Mouse (Mus musculus) cerebellum, postnatal 36 days (tissue): ENCODE data around the gene Sik3.

Experiments used
- DNase-seq, 2 experiments: peaks; one replicate each; pipeline ENCODE4 v3.0.0; 2021 to 2022; ENCODE audit warnings: mixed read lengths in 2 of 2

Gene Sik3

DNA sequence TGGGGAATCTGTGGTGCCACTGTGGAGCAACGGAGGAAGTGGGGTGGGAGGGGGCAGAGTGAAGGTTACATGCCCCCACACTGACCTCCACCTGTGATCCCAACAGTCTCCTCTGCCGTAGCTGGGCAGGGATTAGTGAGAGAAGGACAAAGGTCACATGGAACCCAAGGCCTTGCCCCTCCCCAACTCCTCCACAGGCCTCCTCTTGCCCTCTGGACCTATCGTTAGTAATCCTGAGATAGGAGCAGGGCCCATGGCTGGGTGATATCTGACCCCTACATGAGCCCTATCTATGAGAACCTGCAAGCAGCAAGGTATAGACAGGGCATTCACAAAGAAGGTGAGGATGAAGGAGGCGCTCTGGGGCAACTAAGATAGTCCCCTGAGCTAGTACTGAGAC, 223.0 kb downstream of the Sik3 start:
- no peak for DNase-seq

DNA sequence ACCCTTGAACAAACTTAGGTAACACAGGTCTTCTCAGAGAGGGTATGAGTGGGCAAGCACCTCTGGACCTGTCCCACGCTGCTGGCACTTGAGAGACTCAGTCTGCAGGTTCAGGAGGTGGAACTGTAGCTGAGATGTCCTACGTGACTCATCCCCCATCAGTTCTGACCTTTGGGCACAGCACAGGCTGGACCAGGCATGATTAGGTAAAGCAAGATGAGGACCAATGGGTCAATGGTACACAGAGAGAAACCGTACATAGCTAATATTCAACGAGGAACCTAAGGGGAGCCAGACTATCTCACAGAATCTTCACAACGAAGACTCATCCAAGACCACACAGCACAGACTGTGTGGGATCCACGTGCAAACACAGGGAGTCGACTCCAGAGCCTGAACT, 226.2 kb downstream of the Sik3 start:
- DNase-seq = no peak

DNA sequence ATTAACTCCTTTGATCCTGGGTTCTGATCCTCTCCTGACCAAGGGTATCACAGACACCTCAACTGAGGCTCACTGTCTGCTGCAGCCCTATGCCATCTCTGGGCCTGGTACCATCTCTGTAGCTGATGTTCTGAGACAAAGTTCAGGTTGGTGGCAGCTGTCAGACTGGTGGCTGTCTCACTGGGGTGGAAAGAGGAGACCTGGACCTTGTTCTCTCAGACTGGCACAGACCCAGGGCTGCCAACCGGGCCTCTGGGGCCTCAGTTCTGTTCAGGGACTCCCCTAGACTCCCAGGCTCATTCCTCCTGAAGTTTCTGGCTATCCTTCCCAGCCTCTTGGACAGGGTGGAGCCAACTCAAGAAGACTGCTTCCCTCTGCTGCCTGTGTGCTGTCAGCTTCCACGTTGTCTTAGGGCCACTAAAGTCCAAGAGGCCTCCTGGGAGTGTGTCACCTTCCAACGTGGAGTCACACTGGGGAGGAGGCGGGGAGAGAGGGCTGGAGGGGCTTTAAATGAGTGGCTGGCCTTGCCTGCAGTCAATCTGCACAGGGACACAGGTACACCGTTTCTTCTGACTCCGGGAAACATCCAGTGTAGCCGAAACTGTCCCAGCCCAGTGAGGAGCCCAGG, 228.0 kb downstream of the Sik3 start, which contains the start of gene Apoa4:
Gene Apoa4, plus strand, starts transcription at position 171 of the 628 bp plus-strand sequence.
- no peak for DNase-seq

DNA sequence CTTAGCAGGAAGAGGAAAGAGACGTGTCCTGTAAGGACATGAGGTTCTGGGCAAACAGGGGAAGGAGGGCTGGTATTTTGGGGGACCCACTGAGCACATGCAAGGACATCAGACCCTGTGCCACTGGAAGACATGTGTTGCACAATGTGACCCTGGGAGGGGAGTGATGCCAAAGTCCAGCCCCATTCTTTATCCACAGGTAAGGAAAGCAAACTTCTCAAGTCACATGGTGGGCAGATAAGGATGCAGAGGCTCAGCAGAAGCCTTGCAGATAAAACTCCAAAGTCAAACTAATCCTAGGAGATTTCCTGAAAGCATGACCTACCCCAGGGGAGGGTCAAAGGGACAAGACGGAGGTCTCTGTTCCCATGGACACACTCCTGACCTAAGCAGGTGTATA, 229.2 kb downstream of the Sik3 start:
- DNase-seq = no peak

DNA sequence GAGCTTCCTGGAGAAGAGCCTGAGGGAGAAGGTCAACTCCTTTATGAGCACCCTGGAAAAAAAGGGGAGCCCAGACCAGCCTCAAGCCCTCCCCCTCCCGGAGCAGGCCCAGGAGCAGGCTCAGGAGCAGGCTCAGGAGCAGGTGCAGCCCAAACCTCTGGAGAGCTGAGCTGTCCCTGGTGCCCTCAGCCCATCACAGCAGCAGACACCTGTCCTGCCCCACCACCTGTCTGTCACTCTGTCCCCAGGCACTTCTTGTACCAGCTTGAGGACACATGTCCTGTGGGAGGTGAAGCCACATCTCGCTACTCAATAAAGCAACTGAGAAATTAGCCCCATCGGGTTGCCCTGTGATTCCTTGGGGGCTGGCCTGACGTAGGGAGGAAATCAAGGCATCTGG, 230.5 kb downstream of the Sik3 start:
- no peak for DNase-seq

DNA sequence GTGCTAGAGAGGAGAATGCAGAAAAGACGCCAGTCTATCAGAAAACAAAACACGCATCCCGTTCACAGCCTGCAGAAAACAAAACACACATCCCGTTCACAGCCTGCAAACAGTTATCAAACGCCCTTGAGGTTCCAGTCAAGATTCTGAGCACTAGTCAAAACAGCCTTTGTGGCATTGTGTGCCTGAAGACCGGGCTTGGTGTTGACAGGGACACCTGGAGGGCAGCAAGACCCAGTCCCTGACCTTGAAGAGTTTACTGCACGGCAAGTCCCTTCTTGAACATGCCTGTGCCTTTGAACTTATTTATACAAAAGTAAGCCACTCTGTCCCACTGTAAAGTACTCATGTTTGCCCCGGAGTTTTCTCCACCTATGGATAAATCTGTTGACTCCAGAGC, 231.0 kb downstream of the Sik3 start:
- no peak for DNase-seq

DNA sequence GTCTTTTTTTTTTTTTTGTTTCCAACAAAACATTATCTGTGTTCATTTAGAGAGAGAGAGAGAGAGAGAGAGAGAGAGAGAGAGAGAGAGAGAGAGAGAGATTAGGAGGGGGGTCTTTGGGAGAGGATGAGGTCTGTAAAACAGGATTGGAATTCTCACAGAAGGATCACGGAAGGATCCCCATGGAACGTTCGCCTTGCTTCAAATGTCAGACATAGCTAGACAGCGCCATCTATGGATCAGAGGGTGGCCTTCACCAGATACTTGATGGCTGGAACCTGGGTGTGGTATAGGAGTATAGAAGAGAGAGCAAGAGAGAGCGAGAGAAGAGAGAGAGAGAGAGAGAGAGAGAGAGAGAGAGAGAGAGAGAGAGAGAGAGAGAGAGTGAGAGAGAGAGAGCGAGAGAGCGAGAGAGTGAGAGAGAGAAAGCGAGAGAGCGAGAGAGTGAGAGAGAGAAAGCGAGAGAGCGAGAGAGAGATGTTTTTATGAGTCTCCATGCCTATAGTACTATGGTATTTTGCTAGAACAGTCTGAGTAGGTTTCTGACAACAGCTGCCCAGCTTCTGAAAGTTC, 234.2 kb downstream of the Sik3 start:
- peak; percentile 66 to 80 for DNase-seq

DNA sequence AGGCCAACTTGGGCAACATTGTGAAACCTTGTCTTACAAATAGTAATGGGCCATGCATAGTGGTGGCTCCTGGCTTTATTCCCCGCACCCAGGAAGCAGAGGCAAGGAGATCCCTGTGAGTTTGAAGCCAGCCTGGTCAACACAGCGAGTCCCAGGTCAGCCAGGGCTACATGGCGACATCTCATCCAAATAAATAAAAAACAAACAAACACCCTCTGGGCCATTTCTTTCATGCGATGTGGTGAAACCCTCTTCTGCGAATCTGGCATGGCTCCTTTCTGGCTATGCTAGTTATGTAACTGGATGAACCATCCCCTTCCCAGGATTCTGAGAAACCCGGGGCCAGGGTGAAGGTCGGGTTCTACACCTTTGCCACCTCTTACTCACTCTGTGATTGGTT, 243.6 kb downstream of the Sik3 start:
- no peak for DNase-seq

DNA sequence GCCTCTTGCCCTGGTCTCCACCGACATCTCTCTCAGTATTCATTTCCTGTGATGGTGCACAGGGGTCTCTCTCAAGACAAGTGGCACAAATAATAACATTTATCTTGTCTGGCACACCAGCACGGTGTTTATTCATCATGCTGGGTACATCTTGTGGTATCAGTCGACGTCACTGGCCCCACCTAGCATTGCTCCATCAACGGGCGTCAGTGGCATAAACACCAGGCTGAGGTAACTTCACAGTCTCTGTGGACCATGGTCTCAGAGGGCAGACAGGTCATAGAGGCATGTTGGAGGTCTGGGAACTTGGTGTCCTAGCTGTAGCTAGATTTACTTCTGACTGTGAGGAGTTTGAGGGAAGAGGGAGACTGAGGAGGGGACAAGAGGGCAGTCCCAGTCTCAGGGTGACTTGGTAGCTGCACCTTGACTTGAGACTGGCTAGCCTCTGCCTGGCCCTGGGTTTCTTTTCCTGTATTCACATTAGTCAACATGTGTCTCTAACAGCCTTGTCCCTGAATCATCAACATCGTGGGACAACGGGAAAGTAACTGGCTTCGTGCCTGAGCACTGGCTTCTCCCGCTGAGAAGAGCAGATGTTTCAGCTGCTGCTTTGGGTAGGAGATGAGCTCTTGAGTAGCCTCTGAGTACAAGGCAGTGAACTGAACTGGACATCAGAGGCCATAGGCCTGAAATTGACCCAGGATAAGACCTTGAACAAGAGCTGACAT, 244.2 kb downstream of the Sik3 start:
- no peak for DNase-seq

DNA sequence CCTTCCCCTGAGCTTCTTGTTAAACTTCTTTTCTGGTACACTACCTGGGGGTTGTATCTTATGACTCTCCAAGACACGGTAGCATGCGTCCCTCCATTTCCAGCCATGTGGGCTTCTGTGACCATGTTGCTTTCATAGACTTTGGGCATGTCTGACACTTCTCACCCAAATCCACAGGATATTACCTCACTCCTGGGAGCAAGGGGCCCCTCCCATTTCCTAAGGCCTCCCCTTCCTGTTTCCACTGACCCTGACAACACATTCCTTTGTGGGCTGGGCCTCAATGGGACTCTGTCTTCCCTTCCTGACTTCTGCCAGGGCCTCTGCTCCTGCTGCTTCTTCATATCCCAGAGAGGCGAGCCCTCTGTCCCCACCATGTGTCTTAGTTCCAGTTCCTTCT, 244.9 kb downstream of the Sik3 start:
- DNase-seq = no peak

DNA sequence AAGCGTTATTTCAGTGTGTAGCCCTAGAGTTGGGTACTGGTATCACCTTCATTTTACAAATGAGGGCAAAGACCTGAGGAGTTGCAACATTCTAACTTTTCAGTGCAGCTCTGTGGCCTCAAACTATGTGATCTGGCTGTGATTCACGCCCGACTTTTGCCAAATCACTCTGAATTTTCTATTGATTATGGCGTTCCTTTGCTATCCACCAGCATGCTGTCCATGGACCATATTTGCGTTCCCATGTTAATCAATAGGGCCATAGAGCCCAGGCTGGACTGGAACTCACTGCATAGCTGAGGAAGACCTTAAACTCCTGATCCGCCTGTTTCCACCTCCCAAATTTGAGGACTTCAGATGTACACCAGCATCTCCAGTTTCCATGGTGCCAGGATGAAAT, 246.5 kb downstream of the Sik3 start:
- DNase-seq = no peak

DNA sequence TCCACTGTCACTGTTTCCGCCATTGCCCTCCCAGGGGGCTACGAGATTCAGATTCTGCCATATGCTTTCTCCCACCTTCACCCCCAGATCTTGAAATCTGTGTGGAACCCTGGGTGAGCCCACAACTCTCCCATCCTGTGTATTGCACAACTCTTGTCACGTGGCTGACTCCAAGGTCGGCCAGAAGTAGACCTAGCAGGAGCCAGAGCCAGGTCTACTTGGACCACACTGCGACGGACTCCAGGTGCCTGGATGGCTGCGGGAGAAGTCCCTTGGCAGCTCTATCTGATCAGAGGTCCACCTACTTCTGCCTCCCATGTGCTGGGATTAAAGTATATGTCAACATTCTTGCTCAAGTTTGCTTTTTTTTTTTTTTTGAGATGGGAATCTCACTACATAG, 248.5 kb downstream of the Sik3 start:
- DNase-seq = no peak

DNA sequence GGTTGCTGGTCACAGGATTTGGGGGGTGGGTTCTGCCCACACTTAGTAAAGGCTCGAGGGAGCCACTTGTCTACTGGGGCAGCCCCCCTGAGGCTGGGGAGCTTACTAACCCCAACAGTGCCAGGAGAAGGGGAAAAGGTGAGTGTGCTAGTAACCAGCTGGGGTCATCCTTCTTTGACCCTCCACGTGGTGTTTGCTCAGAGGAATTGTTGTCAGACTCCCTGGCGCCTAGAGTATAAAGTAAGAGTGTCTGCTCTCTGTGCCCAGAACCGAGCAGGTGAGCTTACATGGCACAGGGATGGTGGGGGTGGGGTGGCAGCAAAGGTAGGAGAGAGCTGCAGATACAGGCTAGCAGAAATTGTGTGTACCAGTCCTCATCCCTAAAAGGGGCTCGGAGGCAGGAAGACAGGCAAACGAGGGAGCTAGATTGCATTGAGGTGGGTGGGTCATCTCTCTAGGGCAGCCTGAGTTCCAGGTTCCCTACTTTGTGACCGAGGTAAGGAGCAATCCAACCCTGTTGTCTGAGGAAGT, 255.8 kb downstream of the Sik3 start, which contains the start of gene Apoa5:
Gene Apoa5, plus strand, starts transcription at position 291 of the 531 bp plus-strand sequence.
- no peak for DNase-seq

DNA sequence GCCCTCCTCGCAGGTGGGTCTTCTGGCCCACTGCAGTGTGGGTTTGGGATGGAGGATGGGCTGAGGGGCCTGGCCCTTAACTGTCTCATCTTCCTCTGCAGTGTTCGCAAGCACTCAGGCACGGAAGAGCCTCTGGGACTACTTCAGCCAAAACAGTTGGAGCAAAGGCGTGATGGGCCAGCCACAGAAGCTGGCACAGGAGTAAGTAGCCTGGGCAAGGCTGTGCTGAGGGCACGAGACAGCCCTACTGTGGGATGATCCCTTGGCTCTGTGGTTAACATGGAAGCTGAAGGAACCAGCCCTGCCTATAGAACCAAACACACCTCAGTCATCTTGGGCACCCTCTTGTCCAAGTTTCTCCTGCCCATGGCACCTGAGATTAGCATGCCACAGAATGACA, 256.5 kb downstream of the Sik3 start:
- DNase-seq = no peak

DNA sequence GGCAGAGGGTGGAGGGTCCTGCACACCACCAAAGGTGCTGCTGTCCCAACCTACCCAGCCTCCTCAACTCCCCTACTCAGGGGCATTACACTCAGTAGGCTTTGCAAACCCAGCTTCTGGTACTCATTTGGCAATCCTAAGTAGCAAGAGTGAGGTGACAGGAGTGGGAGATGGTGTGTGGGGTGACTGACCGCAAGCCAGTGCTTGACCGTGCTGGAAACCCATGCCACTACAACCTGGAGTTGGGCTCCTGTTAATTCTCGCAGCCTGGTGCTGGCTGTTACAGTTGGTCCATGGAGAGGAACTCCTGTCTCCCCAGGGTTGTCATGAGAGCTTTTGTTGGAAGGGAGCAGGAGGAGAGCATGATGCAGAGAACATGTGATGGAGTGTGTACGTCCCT, 258.2 kb downstream of the Sik3 start:
- DNase-seq = no peak

DNA sequence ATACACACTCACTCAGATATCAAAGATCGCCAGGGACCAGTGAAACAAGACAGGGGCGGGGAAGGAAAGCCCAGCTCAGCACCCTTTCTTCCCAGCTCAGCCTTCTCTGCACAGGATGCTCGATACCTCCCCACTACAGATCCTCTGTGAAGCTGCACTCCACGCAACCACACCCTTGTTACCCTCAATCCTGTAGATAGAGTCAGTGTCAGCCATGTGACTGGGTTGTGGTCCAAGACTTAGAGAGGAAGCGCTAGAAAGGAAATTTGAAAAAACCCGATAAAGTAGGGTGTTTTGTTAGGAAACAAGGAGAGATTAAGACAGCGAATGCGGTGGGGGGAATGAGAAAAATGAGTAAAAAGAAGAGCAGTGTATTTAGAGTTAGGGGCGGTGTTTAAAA, 259.4 kb downstream of the Sik3 start:
- no peak for DNase-seq

DNA sequence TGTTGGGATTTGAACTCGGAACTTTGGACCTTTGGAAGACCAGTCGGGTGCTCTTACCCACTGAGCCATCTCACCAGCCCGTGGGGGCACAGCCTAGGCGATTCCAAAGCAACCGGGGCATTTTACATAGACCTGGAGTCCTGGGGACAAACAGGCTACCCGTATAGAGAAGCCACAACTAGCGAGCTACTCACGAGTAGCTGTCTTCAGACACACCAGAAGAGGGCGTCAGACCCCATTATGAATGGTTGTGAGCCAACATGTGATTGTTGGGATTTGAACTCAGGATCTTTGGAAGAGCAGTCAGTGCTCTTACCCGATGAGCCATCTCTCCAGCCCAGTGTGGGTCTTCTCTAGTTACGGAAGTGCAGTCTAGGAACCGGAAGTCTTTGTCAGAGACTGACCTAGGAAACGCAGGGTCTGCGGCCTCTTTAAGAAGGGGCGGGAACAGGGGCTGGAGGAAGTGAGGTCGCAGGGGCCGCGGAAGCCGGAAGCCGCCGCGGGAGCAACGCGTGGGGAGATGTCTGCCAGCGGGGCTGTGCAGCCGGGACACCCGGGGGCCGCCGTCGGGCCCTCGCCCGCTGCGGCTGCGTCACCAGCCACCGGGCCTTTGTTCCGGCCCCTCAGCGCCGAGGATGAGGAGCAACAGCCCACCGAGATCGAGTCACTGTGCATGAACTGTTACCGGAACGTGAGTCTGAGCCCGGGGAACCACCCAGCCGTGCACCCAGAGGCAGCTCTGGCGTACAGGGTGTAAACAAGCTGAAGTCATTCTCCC, 260.2 kb downstream of the Sik3 start, which contains the start of gene Zpr1:
Gene Zpr1, plus strand, starts transcription at position 388 of the 778 bp plus-strand sequence.
- DNase-seq = peak; percentile 83 to 84
